8 mouse cellular contexts compared by ENCODE assay signal in genomic region chr3:105686394-105687323, GRCm38 (mm10). TPM values are rescaled to one million over a fixed set of nuclear protein-coding genes. Genes with fewer than 3 reads are reported as not detected.
DNase-seq lines count a peak whose midpoint lies in the region; ATAC-seq and TF ChIP-seq lines count a peak whose summit lies in the region.

No protein-coding gene starts in this region.

- peaks cover 27% of the 10 kb centered on the region for H3K36me3 ChIP-seq in lung, embryonic 15.5 days
- H3K36me3 ChIP-seq in heart, postnatal 0 days (replicated peaks; ENCODE audit: control insufficient read depth, insufficient read depth, low read length) = peaks cover 15% of the 10 kb centered on the region
- peaks cover 6% of the 10 kb centered on the region; the same call in 1 of the 2 replicates for H3K36me3 ChIP-seq in midbrain, embryonic 11.5 days (ENCODE audit: control insufficient read depth, insufficient read depth, low read length)

- peak overlapping the region; percentile 58 for H3K4me2 ChIP-seq in lung, embryonic 15.5 days
- peak overlapping the region; percentile 98 for H3K4me2 ChIP-seq in heart, postnatal 0 days (ENCODE audit: low read depth, low read length)
- H3K4me2 ChIP-seq in midbrain, embryonic 11.5 days = peak overlapping the region; percentile 74

- DNase-seq in lung, postnatal 36 days = no peak
- DNase-seq in heart, postnatal 0 days (ENCODE audit: low spot score) = no peak
- DNase-seq in midbrain, embryonic 11.5 days (ENCODE audit: low spot score, missing footprints) = peak; percentile 91
- DNase-seq in left cerebral cortex, adult 18-20 months (ENCODE audit: low spot score in 2 of 2) = no peak
- no peak for DNase-seq in retina, embryonic 14.5 days (ENCODE audit: low spot score)
- no peak for DNase-seq in kidney, adult 18-20 months

- H3K27me3 ChIP-seq in lung, embryonic 15.5 days = no peaks in the 10 kb centered on the region
- no peaks in the 10 kb centered on the region for H3K27me3 ChIP-seq in heart, postnatal 0 days (ENCODE audit: control insufficient read depth, insufficient read depth, low read length)
- no peaks in the 10 kb centered on the region for H3K27me3 ChIP-seq in midbrain, embryonic 11.5 days (ENCODE audit: control insufficient read depth, insufficient read depth, low read length)

- no peak for TF ChIP-seq CTCF in heart, postnatal 0 days (IDR thresholded peaks at IDR 0.05; ENCODE audit: low read depth)

- H3K4me3 ChIP-seq in lung, embryonic 15.5 days = peak overlapping the region; percentile 85
- H3K4me3 ChIP-seq in brown adipose tissue, adult 24 weeks (ENCODE audit: insufficient read depth, low read depth, low read length) = peak overlapping the region; percentile 97
- peak overlapping the region; percentile 99 for H3K4me3 ChIP-seq in heart, postnatal 0 days (ENCODE audit: low read depth, low read length)
- H3K4me3 ChIP-seq in midbrain, embryonic 11.5 days (ENCODE audit: low read depth, low read length) = peak overlapping the region; percentile 92

- H3K4me1 ChIP-seq in lung, embryonic 15.5 days = peaks cover 7% of the 10 kb centered on the region
- peaks cover 4% of the 10 kb centered on the region; the same call in 1 of the 2 replicates for H3K4me1 ChIP-seq in brown adipose tissue, adult 24 weeks (ENCODE audit: control insufficient read depth, insufficient read depth, insufficient read length, low read length)
- H3K4me1 ChIP-seq in heart, postnatal 0 days (ENCODE audit: control insufficient read depth, insufficient read depth) = peaks cover 9% of the 10 kb centered on the region
- H3K4me1 ChIP-seq in midbrain, embryonic 11.5 days (ENCODE audit: control insufficient read depth, insufficient read depth, low read length) = peaks cover 8% of the 10 kb centered on the region; the same call in 1 of the 2 replicates

- peak; percentile 74; the same call in 1 of the 2 replicates for ATAC-seq in lung, embryonic 15.5 days (ENCODE audit: borderline replicate concordance, extremely low read depth, low FRiP score, low TSS enrichment)
- no peak; the same call in 1 of the 2 replicates for ATAC-seq in heart, postnatal 0 days (ENCODE audit: insufficient read depth, low read depth)
- peak; percentile 80; the same call in 1 of the 2 replicates for ATAC-seq in midbrain, embryonic 11.5 days (ENCODE audit: low FRiP score)

- no peaks in the 10 kb centered on the region for H3K9me3 ChIP-seq in lung, embryonic 15.5 days
- no peaks in the 10 kb centered on the region for H3K9me3 ChIP-seq in heart, postnatal 0 days (replicated peaks; ENCODE audit: control insufficient read depth, low read length)
- no peaks in the 10 kb centered on the region for H3K9me3 ChIP-seq in midbrain, embryonic 11.5 days (ENCODE audit: control insufficient read depth, low read length)

- H3K9ac ChIP-seq in lung, embryonic 15.5 days = peak overlapping the region; percentile 93
- peak overlapping the region; percentile 89 for H3K9ac ChIP-seq in heart, postnatal 0 days (replicated peaks; ENCODE audit: low read depth, low read length)
- peak overlapping the region; percentile 93 for H3K9ac ChIP-seq in midbrain, embryonic 11.5 days (ENCODE audit: low read length)

- peak overlapping the region; percentile 69 for H3K27ac ChIP-seq in lung, embryonic 15.5 days
- no peak overlapping the region for H3K27ac ChIP-seq in brown adipose tissue, adult 24 weeks (replicated peaks; ENCODE audit: low read depth, low read length)
- peak overlapping the region; percentile 79 for H3K27ac ChIP-seq in heart, postnatal 0 days (ENCODE audit: low read depth)
- peak overlapping the region; percentile 74 for H3K27ac ChIP-seq in midbrain, embryonic 11.5 days (ENCODE audit: low read depth, low read length)

- TF ChIP-seq EP300 in heart, postnatal 0 days (IDR thresholded peaks at IDR 0.05; ENCODE audit: low read depth) = no peak

- 6% methylated on average over 60 of the region's 60 CpGs for WGBS in lung, embryonic 15.5 days
- 10% methylated on average over 58 of the region's 60 CpGs for WGBS in heart, postnatal 0 days
- 10% methylated on average over 58 of the region's 60 CpGs for WGBS in midbrain, embryonic 11.5 days

RNA-seq across cellular contexts. Expression of gene Ddx20, which starts 0.7 kb away (rescaled TPM):
- polyA plus RNA-seq in lung, embryonic 15.5 days (2015; fragmentation: Nextera tagmentation; extraction: Ambion mirVana) = 40.8 and 41.3 TPM in 2 replicates
- polyA plus RNA-seq in brown adipose tissue, adult 24 weeks (2012; ENCODE audit: insufficient read depth, insufficient read length, missing spikeins) = 2.7 and 5.4 TPM in 2 replicates
- 12.6 and 19.7 TPM in 2 replicates for total RNA-seq in heart, postnatal 0 days (2014; rRNA removed; ENCODE audit: low replicate concordance)
- polyA plus RNA-seq in heart, postnatal 0 days (2015; fragmentation: Nextera tagmentation; extraction: Ambion mirVana) = 11.6 and 15.1 TPM in 2 replicates
- 46.3 and 52.7 TPM in 2 replicates for polyA plus RNA-seq in midbrain, embryonic 11.5 days (2014; fragmentation: Nextera tagmentation; extraction: Ambion mirVana)
- total RNA-seq in left cerebral cortex, adult 18-20 months (2021) = 10 to 100 TPM; 12.6 to 14.4 TPM

RNA-seq across cellular contexts. Expression of gene Inka2, which starts 17.7 kb away (rescaled TPM):
- 2.6 TPM in 2 replicates for polyA plus RNA-seq in lung, embryonic 15.5 days (2015; fragmentation: Nextera tagmentation; extraction: Ambion mirVana)
- polyA plus RNA-seq in brown adipose tissue, adult 24 weeks (2012; ENCODE audit: insufficient read depth, insufficient read length, missing spikeins) = 1.3 and 3.7 TPM in 2 replicates
- total RNA-seq in heart, postnatal 0 days (2014; rRNA removed; ENCODE audit: low replicate concordance) = 1.6 and 4.5 TPM in 2 replicates
- 4.4 and 8.9 TPM in 2 replicates for polyA plus RNA-seq in heart, postnatal 0 days (2015; fragmentation: Nextera tagmentation; extraction: Ambion mirVana)
- 0.34 and 0.56 TPM in 2 replicates for polyA plus RNA-seq in midbrain, embryonic 11.5 days (2014; fragmentation: Nextera tagmentation; extraction: Ambion mirVana)
- 100 to 1,000 TPM; 106 to 114 TPM for total RNA-seq in left cerebral cortex, adult 18-20 months (2021)
